Mouse (Mus musculus): ENCODE measurements around the gene Ugt1a1. TPM values are rescaled to one million over a fixed set of nuclear protein-coding genes. Genes with fewer than 3 reads are reported as not detected.

Ugt1a1 gene
- total RNA-seq, 2 experiments from 2014 or later = not detected

- no peak for DNase-seq (ENCODE audit: low spot score in 2 of 2)
Measured at GRCm38 (mm10) chr1:88256886-88257663, 45.3 kb downstream of the Ugt1a1 start.

- no peak for DNase-seq (ENCODE audit: low spot score in 2 of 2)
Measured at GRCm38 (mm10) chr1:88257681-88258080, 45.9 kb downstream of the Ugt1a1 start.

GRCm38 (mm10) chr1:88258361-88258760 is 46.6 kb downstream of the Ugt1a1 start:
- DNase-seq (ENCODE audit: low spot score in 2 of 2) = no peak

- peak; percentile 66 to 68 for DNase-seq (ENCODE audit: low spot score in 2 of 2)
Measured at GRCm38 (mm10) chr1:88258881-88259642, 47.3 kb downstream of the Ugt1a1 start.

GRCm38 (mm10) chr1:88259643-88260024 is 47.9 kb downstream of the Ugt1a1 start:
- peak in 1 of 2 experiments; percentile 52 for DNase-seq (ENCODE audit: low spot score in 2 of 2)

- peak in 1 of 2 experiments; percentile 64 for DNase-seq (ENCODE audit: low spot score in 2 of 2)
Measured at GRCm38 (mm10) chr1:88260114-88260513, 48.4 kb downstream of the Ugt1a1 start.

- no peak for DNase-seq (ENCODE audit: low spot score in 2 of 2)
Measured at GRCm38 (mm10) chr1:88260604-88261377, 49.0 kb downstream of the Ugt1a1 start.

GRCm38 (mm10) chr1:88261706-88262105 is 49.9 kb downstream of the Ugt1a1 start:
- DNase-seq (ENCODE audit: low spot score in 2 of 2) = no peak

GRCm38 (mm10) chr1:88262255-88262654 is 50.5 kb downstream of the Ugt1a1 start:
- DNase-seq (ENCODE audit: low spot score in 2 of 2) = peak; percentile 69 to 72

GRCm38 (mm10) chr1:88262961-88263360 is 51.2 kb downstream of the Ugt1a1 start:
- no peak for DNase-seq (ENCODE audit: low spot score in 2 of 2)

- no peak for DNase-seq (ENCODE audit: low spot score in 2 of 2)
Measured at GRCm38 (mm10) chr1:88263778-88264177, 52.0 kb downstream of the Ugt1a1 start.

GRCm38 (mm10) chr1:88264237-88264868 is 52.6 kb downstream of the Ugt1a1 start:
- no peak for DNase-seq (ENCODE audit: low spot score in 2 of 2)

- no peak for DNase-seq (ENCODE audit: low spot score in 2 of 2)
Measured at GRCm38 (mm10) chr1:88264869-88265240, 53.1 kb downstream of the Ugt1a1 start.

GRCm38 (mm10) chr1:88266123-88266522 is 54.4 kb downstream of the Ugt1a1 start:
- DNase-seq (ENCODE audit: low spot score in 2 of 2) = no peak

- DNase-seq (ENCODE audit: low spot score in 2 of 2) = no peak
Measured at GRCm38 (mm10) chr1:88267489-88267888, 55.7 kb downstream of the Ugt1a1 start.

GRCm38 (mm10) chr1:88268070-88268469 is 56.3 kb downstream of the Ugt1a1 start:
- no peak for DNase-seq (ENCODE audit: low spot score in 2 of 2)

Other genes with a start within 250 kb of the Ugt1a1 start
- 10 to 100 TPM; 23.0 to 24.6 TPM for gene Usp40, start 203.4 kb upstream of the Ugt1a1 start, total RNA-seq (2021)
- not detected for gene Ugt1a10, start 156.6 kb upstream of the Ugt1a1 start, total RNA-seq (2021)
- not detected for gene Ugt1a9, start 141.2 kb upstream of the Ugt1a1 start, total RNA-seq (2021)
- not detected for gene Ugt1a8, start 124.1 kb upstream of the Ugt1a1 start, total RNA-seq (2021)
- 1 to 10 TPM; 1.3 TPM for gene Ugt1a7c, start 116.9 kb upstream of the Ugt1a1 start, total RNA-seq (2021)
- gene Ugt1a6b, start 108.7 kb upstream of the Ugt1a1 start, total RNA-seq (2021) = under 1 TPM in 1 of 2 experiments, not detected in 1; 0.42 TPM
- gene Ugt1a6a, start 77.2 kb upstream of the Ugt1a1 start, total RNA-seq (2021) = under 1 TPM in 1 of 2 experiments, not detected in 1; 0.46 TPM
- gene Ugt1a5, start 45.9 kb upstream of the Ugt1a1 start, total RNA-seq (2021) = not detected
- gene Ugt1a2, start 11.4 kb upstream of the Ugt1a1 start, total RNA-seq (2021) = not detected
- gene Dnajb3, start 6.2 kb upstream of the Ugt1a1 start, total RNA-seq (2021) = 1 to 10 TPM; 3.2 to 5.4 TPM
- under 1 TPM; 0.07 to 0.87 TPM for gene Mroh2a, start 15.0 kb downstream of the Ugt1a1 start, total RNA-seq (2021)
- 10 to 100 TPM; 44.8 to 49.1 TPM for gene Hjurp, start 65.7 kb downstream of the Ugt1a1 start, total RNA-seq (2021)
- gene Trpm8, start 65.7 kb downstream of the Ugt1a1 start, total RNA-seq (2021) = under 1 TPM; 0.51 to 0.71 TPM
- under 1 TPM in 1 of 2 experiments, not detected in 1; 0.54 TPM for gene Spp2, start 195.0 kb downstream of the Ugt1a1 start, total RNA-seq (2021)